Mouse (Mus musculus): Measurements from ENCODE around the gene Slc25a31.

Gene Slc25a31

GRCm38 (mm10) chr3:40719022-40719421 lies 10.4 kb downstream of the Slc25a31 start:
- no peak for DNase-seq (ENCODE audit: extremely low spot score, low read depth, low spot score)

GRCm38 (mm10) chr3:40738381-40738912 lies 29.8 kb downstream of the Slc25a31 start:
- DNase-seq (ENCODE audit: extremely low spot score, low read depth, low spot score), result no peak

DNA sequence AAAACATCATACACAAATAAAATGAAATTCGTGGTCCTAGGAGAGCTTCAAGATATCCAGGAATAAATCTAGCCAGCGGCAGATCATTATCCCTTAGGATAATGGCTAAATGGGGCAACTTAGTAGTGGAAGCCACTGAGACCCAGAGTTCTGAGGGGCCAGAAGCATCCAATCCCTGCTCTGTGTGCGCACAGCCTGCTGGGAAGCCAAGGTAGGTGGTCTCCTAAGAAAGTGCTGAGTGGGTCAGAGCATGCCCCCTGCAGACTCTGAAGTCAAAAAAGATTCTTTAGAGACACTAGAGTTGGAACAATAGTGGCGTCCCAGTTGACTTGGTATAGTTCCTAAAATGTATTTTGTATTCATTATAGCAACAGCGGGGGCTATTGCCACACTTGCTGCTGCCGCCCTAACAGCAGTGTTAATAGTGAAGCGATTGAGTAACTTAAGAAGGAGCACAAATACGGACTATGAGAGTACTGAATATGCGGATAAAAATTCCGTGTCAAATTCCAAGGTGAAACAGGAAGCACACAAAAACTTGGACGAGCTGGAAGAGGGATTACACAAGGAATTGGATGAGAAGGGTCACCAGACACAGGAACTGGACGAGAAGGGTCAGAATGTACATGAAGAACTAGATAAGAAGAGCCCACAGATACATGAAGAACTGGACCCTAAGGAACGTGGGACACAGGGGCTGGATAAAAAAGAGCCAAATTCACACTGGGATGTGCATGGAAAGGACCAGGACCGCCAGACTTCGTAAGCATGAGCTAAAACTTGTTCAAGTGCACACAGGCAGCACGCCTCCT lies 35.6 kb downstream of the Slc25a31 start, which contains the start of gene Hspa4l:
TSS of gene Hspa4l (plus strand) at position 472 of the 812 bp plus-strand sequence.
- no peak for DNase-seq (ENCODE audit: extremely low spot score, low read depth, low spot score)

GRCm38 (mm10) chr3:40744836-40745660 lies 36.4 kb downstream of the Slc25a31 start:
- DNase-seq (ENCODE audit: extremely low spot score, low read depth, low spot score), result no peak

DNA sequence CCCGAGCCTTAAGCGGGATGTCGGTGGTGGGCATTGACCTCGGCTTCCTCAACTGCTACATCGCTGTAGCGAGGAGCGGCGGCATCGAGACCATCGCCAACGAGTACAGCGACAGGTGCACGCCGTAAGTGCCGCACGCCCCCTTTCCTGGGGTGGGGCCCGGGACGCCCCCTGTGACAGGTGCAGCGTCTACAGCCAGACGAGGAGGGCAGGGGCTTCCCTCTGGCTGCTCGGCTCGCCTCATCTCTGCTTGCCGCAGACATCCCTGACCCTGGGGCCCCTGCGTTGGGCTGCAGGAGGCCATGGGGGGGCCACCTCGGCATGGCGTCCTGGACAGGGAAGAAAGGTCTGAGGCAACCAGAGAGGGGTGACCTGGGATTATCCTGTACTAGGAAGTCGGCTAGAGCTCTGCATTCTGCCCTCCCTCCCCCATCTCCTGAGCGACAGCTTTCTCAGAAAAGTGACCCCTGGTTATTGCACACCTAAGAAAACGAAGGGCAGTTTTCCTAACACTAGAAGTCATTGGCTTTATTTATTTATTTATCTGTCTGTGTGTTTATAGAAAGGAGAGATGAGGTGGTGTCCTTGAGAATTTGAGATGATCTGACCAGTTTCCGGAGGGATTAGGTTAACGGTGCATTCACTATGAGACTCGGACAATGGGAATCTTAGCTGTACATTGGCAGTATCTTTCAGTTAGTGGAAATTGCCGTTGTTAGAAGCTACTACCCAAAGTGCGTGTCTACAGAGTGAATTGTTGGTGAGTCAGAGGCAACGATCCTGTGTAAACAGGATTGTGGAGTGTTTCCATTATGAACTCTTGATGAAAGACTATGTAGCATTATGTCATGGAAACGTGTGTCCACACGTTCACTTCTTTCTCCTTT lies 37.2 kb downstream of the Slc25a31 start:
- DNase-seq (ENCODE audit: extremely low spot score, low read depth, low spot score), result no peak

DNA sequence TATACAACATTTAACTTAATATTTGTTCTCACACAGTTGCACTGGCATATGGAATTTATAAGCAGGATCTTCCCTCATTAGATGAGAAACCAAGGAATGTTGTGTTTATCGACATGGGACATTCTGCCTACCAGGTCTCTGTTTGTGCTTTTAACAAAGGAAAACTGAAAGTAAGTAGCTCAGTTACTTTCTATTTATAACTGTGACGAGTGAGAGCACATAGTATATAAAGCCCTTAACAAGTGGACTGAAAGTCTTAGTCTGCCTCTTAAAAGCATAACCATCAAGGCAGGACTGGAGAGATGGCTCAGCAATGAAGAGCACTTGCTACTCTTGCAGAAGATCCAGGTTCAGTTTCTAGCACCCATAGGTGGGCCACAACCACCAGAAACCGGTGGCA lies 52.1 kb downstream of the Slc25a31 start:
- no peak for DNase-seq (ENCODE audit: extremely low spot score, low read depth, low spot score)

DNA sequence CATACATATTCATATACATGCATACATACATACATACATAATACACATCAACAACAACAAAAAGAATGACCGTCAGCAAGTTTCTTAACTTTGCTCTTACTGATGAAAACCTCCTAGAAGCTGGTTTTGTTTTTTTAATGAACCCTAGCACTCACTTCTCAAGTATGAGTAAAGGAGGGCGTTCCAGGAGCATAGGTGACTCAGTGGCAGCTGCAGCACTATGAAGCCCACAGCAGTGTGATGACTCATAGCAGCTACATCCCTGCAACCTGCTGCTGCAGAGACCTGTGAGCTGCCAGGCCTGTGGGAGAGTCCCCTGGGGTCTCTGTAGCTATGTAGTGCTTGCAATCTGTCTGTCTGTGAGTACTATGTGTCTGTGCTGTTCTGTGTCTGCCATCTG lies 52.7 kb downstream of the Slc25a31 start:
- DNase-seq (ENCODE audit: extremely low spot score, low read depth, low spot score), result no peak
